Mouse (Mus musculus) adrenal gland, adult 2 months (tissue): ENCODE data around the gene Rab3c. TPM values are rescaled to one million over a fixed set of nuclear protein-coding genes. Genes with fewer than 3 reads are reported as not detected.

ENCODE experiments used
- DNase-seq: peaks from one replicate; pipeline ENCODE4 v3.0.0; 2021
- polyA plus RNA-seq: library from polyadenylated mRNA; depleted of rRNA; stranded (reverse); fragments of >200 nt; gene quantifications from 2 replicates; pipeline ENCODE4 v1.2.3, GENCODE M21; 2012
- total RNA-seq, 2 experiments: library from RNA; stranded (reverse); gene quantifications; 2 replicates each; pipeline ENCODE4 v1.2.3; 2021

The Rab3c gene
- total and polyA plus RNA-seq, 3 experiments, result 1.9 to 38.3 (median 25.7) TPM

GRCm38 (mm10) chr13:110093720-110094685, 186.8 kb downstream of the Rab3c start:
- no peak for DNase-seq

DNA sequence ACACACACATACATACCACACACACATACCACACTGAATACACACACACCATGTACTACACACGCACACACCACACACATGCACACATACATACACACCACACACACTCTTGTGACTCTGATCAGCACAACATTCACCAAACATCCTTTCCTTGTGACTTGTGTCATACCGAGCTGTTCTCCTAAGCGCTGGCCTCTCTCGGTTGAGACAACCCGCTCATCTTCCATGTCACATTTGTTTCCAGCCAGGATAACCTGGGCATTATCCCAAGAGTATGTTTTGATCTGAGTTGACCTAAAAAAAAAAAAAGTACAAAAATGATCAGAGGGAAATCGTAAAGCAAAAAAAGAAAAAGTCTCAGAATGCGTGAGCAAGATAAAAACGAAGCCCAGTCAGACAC, 196.8 kb downstream of the Rab3c start:
- no peak for DNase-seq

DNA sequence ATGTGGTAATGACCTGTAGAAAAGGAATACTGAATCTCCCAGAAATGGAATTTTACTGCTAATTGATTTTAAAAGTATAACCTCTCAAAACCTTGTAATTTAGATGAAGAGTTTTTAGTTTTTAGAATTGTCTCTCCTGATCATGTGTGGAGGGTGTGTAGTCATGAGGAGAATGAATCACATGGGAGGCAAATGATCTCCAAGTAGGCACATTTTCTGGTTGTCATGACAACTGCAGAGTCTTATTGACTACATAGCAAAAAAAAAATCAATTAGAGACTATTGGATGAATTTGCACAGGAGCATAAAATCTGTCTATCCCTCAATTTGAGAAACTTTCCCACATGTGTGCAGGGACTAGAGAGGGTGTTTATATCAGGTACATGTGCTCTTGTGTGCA, 199.6 kb downstream of the Rab3c start:
- DNase-seq, result no peak

GRCm38 (mm10) chr13:110075587-110075986, 205.2 kb downstream of the Rab3c start:
- no peak for DNase-seq

GRCm38 (mm10) chr13:110074180-110074579, 206.6 kb downstream of the Rab3c start:
- no peak for DNase-seq

- DNase-seq, result peak; percentile 25
Measured at GRCm38 (mm10) chr13:110067149-110067548, 213.6 kb downstream of the Rab3c start.

DNA sequence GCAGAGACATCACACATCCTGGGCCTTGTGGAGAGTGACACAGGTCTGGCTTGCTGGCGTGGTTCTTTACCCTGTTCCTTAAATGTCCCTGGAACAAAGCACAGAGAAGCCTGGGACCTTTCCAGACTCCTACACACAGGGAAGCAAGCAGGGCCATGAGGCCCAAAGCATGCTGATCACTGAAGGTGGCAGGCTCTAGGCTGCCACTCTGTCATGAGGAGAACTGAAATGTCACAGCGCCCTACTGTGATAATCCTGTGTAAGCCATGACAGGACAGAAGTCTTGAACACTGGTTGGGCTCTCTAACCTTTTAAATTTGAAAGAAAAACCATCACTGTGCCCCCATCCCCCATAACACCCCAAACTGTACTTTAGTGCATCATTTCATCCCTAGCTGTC, 214.1 kb downstream of the Rab3c start:
- no peak for DNase-seq

GRCm38 (mm10) chr13:110062835-110063411, 217.9 kb downstream of the Rab3c start:
- peak; percentile 61 for DNase-seq

DNA sequence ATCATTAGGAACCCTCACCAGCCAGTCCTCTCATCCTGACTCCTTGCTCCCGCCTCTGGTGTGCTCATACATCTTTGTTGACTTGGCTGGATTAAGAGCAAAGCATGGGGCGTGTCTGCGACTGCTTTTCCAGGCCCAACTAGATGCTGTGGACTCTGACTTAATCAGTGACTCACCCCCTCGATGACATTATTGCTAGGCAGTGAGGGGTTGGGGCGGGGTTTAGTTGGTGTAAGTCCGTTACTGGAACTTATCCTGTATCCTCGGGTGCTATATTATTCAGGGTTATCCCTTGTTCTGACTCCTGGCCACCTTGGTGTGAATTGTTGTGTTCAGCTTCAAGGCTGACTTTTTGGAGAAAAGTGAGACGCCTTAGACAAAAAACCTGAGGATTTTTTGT, 218.5 kb downstream of the Rab3c start:
- peak; percentile 34 for DNase-seq

GRCm38 (mm10) chr13:110054538-110054937, 226.3 kb downstream of the Rab3c start:
- no peak for DNase-seq

- no peak for DNase-seq
Measured at GRCm38 (mm10) chr13:110048767-110049434, 231.9 kb downstream of the Rab3c start.

GRCm38 (mm10) chr13:110044418-110044817, 236.4 kb downstream of the Rab3c start:
- no peak for DNase-seq

GRCm38 (mm10) chr13:110039779-110040498, 240.9 kb downstream of the Rab3c start:
- peak; percentile 14 for DNase-seq

DNA sequence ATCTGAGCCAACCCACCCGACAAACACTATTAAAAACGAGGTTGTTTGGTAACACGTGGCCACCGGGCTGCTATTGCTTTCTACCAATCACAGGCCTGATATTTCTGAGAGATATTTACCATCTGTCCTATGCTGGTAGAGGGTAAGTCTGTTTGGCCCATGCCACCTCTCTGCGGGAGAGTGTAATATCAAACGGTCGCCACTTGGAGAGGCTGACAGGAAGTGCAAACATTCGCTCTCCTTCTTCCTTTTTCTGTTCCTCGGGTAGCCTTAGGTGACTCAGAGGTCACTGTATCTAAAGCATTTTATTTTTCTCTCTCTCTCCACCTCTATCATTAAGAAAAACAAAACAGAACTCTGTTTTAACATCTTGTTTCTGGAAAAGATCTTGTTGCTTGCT, 241.6 kb downstream of the Rab3c start:
- DNase-seq, result no peak

DNA sequence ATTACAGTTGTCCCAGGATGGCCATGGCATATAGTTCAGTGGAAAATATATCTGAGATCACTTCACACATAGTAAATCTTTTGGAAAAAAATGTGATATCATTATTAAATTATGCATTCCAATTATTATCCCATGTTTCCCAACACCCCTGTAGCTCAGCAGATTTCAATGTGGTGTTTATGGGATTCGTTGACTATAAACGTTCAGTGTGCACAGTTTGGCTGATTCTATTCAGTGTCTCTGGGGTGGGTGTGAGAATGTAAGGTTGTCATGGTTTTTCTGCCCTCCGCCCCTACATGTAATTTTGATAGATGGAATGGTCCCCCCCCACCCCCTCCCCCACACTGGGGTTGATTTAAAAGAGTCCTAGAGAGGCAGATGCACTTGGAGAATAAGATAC, 242.3 kb downstream of the Rab3c start:
- DNase-seq, result no peak

DNA sequence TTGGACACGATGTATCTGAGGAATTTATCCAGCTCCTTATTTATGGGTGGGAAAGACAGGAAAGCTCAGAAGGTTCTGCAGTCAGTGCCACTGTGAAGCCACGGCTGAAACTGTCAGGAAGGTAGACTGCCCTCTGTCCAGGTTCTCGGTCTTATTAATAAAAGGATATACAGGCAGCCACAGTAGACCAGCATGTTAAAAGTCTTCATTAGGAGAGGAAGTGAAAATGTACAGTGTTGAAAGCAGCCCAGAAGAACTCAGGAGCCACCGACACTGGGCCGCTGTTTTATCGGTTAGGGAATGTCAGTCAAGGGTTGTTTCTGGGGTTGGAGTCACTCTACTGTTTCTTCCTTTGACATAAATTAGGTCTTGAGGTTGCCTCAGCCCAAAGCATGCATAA, 245.9 kb downstream of the Rab3c start:
- no peak for DNase-seq

DNA sequence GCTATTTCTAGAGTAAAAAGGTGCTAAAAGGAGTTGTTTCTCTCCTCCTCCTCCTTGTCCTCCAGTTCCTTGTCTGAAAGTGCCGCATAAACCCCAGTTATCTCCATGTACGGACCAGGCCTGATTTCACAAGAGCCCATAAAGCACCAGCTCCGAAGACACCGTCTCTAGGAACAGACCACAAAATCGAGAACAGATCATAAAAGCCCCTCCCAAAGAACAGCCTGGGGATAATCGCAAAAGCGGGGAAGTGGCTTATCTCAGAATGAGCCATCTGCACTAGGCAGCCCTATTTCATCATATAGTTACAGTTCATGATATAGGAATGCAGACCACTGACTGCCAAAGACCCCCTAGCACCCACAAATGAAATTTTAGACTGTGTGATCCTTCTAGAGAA, 246.8 kb downstream of the Rab3c start:
- DNase-seq, result no peak

GRCm38 (mm10) chr13:110031886-110032285, 248.9 kb downstream of the Rab3c start:
- DNase-seq, result no peak

GRCm38 (mm10) chr13:110031061-110031460, 249.7 kb downstream of the Rab3c start:
- DNase-seq, result no peak

DNA sequence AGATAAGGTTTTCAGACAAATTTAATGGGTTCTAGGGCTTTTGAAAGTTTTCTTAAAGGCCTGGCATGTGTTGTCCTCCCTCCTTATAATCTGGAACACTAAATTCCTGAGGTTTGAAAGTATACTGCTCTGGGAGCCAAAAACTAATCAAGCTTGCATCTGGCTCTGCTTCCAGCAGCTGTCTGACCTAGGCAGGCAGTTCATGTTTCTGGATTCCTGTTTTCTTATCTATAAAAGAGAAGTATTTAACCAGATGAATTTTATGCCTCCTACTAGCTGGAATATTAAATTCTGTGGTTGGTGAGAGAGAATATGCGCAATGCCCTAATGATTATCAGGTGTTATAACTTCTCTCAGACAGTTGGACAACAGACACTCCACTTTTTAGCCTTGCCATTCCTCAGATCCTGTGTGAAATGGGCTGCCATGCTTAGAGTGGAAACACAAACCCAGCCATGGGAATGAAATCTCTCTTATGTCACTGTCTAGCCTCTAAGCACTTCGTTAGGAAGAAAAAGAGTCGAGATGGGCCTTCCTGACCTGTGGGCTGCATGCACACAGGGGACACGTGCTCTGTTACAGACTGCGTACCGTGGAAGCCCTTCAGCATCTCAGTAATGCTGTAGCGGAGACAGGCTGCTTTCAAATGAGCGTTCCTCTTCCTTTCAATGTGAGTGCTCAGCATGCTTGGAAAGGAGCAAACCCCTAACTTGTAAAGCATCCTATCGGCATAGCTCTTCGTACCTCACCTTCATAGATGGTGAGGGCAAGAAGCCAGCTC, 256.2 kb downstream of the Rab3c start:
- DNase-seq, result no peak

DNA sequence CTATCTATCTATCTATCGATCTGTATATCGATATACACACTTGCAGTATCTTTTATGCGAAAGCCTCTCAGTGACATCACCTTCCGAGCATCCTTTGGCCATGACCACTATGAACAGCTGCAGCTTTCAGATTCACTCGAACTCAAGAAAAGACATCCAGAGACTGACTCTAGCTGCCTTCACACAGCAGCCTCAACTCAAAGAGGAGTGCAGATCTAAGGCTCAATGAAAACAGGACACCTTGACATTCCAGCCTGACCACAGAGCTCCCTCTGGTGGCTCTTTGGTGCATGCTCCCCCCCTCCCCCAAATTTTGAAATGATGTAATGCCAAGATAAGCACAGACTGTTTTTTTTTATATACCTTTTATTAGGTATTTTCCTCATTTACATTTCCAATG, 257.8 kb downstream of the Rab3c start:
- DNase-seq, result no peak
